Mouse (Mus musculus) liver, postnatal 0 days (tissue): ENCODE measurements around the gene Fbln1.

Experiments
- CTCF ChIP-seq: sonication (generic); IDR thresholded peaks from 2 replicates; pipeline ENCODE4 v1.5.1; 2016; ENCODE audit warnings: antibody characterized with exemption, low read depth
- EP300 ChIP-seq: IDR thresholded peaks from 2 replicates; pipeline ENCODE4 v1.6.1; 2016; ENCODE audit warnings: antibody characterized with exemption, low read depth, mild to moderate bottlenecking

DNA sequence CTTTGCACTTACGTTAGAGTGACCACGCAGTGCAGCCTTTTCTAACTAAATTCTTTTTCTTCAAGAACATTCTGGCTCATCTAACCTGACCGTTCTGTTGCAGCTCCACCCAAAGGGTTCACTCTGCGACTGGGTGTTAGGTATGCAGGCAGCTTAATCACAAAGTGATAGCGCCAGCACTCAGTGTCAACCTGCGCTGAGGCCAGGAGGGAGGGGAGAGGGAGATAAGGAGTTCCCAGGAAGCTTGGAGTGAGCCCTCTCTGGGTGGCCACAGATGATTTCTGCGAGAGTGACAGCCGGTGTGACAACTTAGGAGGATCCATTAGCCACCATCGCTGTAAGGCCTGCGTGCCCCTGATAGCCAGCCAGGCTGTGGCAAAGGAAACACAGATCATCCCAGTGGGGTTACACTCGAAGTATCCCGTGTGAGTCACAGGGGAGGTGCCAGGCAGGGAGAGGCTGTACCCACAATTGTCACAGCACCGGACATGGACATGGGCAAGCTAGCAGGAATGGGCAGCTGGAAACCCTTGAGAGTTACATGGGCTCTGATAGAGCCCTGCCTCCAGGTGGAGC is 24.3 kb downstream of the Fbln1 start:
- no peak for TF ChIP-seq CTCF
- TF ChIP-seq EP300 = no peak
